ENCODE assay signal across 8 mouse cellular contexts in the genomic region with DNA sequence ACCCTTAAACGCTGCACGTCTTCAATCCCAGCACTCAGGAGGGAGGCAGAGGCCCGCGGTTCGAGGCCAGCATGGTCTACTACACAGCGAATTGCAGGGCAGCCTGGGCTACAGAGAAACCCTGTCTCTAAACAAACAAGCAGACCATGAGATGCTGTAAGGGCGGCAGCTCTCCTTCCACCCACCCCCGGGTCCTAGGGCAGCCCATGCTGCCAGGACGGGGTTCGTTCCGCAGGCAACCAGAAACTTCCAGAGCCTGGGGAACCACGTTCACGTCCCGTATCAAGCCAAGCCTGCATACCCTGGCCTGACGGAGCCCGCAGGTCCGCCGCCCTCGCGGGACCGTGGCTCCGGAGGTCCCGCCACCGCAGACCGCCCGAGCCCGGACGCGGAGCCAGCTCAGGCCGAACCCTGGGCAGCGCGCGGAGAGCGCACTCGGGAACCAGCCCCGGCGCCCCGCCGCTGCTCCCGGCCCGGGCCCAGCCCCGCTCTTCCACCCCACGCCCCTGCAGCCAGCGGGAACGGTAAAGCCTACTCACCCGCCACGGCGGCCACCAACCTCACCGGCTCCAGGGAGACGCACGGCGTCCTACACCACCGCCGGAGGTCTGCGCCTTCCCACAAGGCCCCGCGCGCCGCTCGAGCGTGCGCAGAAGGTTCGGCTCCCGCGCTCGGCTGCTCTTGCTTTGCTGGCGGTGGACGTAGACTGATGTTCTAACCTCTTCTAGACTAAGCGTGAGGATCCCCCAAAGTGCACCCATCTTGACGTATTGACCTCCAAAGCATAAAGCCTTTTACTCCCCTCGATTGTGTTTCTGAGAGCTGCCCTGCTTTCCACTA. TPM values are rescaled to one million over a fixed set of nuclear protein-coding genes. Genes with fewer than 3 reads are reported as not detected.
A peak's percentile ranks its signal among the peaks of the same experiment; 100 is the strongest.
DNase-seq lines count a peak whose midpoint lies in the region; ATAC-seq and TF ChIP-seq lines count a peak whose summit lies in the region.

Gene Rpap3 (minus strand): TSS at position 615 of the 840 bp plus-strand sequence.

- peak within 1 kb of the TSS; percentile 74 for H3K4me2 ChIP-seq in lung, embryonic 15.5 days

- no peaks in the 10 kb centered on the region for H3K9me3 ChIP-seq in lung, embryonic 15.5 days

- H3K9ac ChIP-seq in lung, embryonic 15.5 days: peak within 1 kb of the TSS; percentile 95

- WGBS in lung, embryonic 15.5 days: under 1% methylated on average over 70 of the region's 71 CpGs
- under 1% methylated on average over 71 of the region's 71 CpGs for WGBS in thymus, adult 2 months

- DNase-seq in MN1 (ENCODE audit: low spot score): peak; percentile 87
- peak; percentile 83 for DNase-seq in cerebellum, adult 8-10 months
- peak; percentile 79 for DNase-seq in forelimb bud, embryonic 11.5 days (ENCODE audit: low read depth, low spot score)
- peak; percentile 43 for DNase-seq in layer of hippocampus, adult 9-10 months (ENCODE audit: low spot score)
- peak; percentile 73 for DNase-seq in ovary, adult 18-20 months (ENCODE audit: low spot score)
- DNase-seq in thymus, adult 2 months: peak; percentile 89

- ATAC-seq in hematopoietic stem cell, adult 5-6 weeks (replicated peaks in 1 of 2; ENCODE audit: insufficient read depth in 1 of 2, low FRiP score in 2 of 2, low TSS enrichment in 1 of 2, low read depth in 1 of 2, poor library complexity in 2 of 2, severe bottlenecking in 2 of 2): peak; percentile 92 to 94
- peak; percentile 86 for ATAC-seq in lung, embryonic 15.5 days (ENCODE audit: borderline replicate concordance, extremely low read depth, low FRiP score, low TSS enrichment)

- peak; percentile 42; the same call in 1 of the 2 replicates for TF ChIP-seq POLR2A in thymus, adult 2 months (IDR thresholded peaks at IDR 0.05; ENCODE audit: control insufficient read depth, extremely low read depth, insufficient read depth, low read length, poor library complexity)

- peaks cover 25% of the 10 kb centered on the region for H3K36me3 ChIP-seq in lung, embryonic 15.5 days
- H3K36me3 ChIP-seq in thymus, adult 2 months (ENCODE audit: control insufficient read depth, insufficient read depth, low read length): peaks cover 4% of the 10 kb centered on the region; the same call in 1 of the 2 replicates

- no peak for TF ChIP-seq CTCF in thymus, adult 2 months (IDR thresholded peaks at IDR 0.05; ENCODE audit: borderline replicate concordance, control insufficient read depth, extremely low read depth, insufficient read depth, low read length, poor library complexity)

- peak within 1 kb of the TSS; percentile 81 for H3K4me3 ChIP-seq in lung, embryonic 15.5 days
- peak within 1 kb of the TSS; percentile 74 for H3K4me3 ChIP-seq in thymus, adult 2 months (ENCODE audit: control insufficient read depth, insufficient read depth, low read length)

- peak within 1 kb of the TSS; percentile 38 for H3K27ac ChIP-seq in lung, embryonic 15.5 days
- H3K27ac ChIP-seq in thymus, adult 2 months (ENCODE audit: control insufficient read depth, insufficient read depth, low read length): no peak within 1 kb of the TSS

- H3K27me3 ChIP-seq in lung, embryonic 15.5 days: no peaks in the 10 kb centered on the region
- no peaks in the 10 kb centered on the region for H3K27me3 ChIP-seq in thymus, adult 2 months (ENCODE audit: control insufficient read depth, insufficient read depth, low read length)

- H3K4me1 ChIP-seq in lung, embryonic 15.5 days: peaks cover 15% of the 10 kb centered on the region
- H3K4me1 ChIP-seq in thymus, adult 2 months (replicated peaks; ENCODE audit: control insufficient read depth, insufficient read depth, low read length): peaks cover 5% of the 10 kb centered on the region

RNA-seq across cellular contexts. Expression of gene Rpap3, which starts in this region (rescaled TPM):
- total RNA-seq in hematopoietic stem cell, adult 5-6 weeks (2017): 32.9 and 45.8 TPM in 2 replicates
- polyA plus RNA-seq in lung, embryonic 15.5 days (2015; fragmentation: Nextera tagmentation; extraction: Ambion mirVana): 24.6 and 25.5 TPM in 2 replicates
- polyA plus RNA-seq in thymus, adult 2 months (2012; rRNA removed): 5.6 and 6.0 TPM in 2 replicates
